Mouse (Mus musculus) ES-E14 (cell line): ENCODE measurements around the gene Hfe2.

Experiments used
- HCFC1 ChIP-seq: IDR thresholded peaks from 2 replicates; pipeline ENCODE4 v1.6.1; 2012; ENCODE audit warnings: low read length, inconsistent platforms, borderline replicate concordance; ENCODE audit not compliant: insufficient read depth
- MAFK ChIP-seq: IDR thresholded peaks from 2 replicates; pipeline ENCODE4 v1.6.1; 2014; ENCODE audit warnings: mild to moderate bottlenecking, low read depth, low read length, inconsistent platforms; ENCODE audit not compliant: insufficient read depth
- ZC3H11A ChIP-seq: IDR thresholded peaks from 2 replicates; pipeline ENCODE4 v1.6.1; 2012; ENCODE audit warnings: low read depth, mild to moderate bottlenecking, inconsistent platforms, low read length, borderline replicate concordance
- ZNF384 ChIP-seq: IDR thresholded peaks from 2 replicates; pipeline ENCODE4 v1.6.1; 2012; ENCODE audit warnings: low read depth, low read length, inconsistent platforms

DNA sequence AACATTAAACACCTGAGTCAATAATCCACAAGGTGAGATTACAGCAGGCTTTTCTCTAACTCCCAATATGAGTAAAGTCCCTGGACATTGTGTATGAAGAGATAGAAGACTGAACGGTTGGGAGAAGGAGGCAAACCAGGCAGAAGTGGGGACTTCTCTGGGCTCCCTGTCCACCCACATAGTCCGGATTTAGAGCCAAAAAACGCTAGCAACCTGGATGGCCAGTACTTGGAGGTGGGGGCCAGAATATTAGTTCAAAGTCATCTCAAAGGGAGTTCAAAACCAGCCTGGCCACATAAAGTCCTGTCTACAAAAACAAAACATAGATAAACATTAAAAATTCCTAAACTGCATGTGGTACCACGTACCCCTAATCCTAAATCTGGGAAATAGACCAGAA is 21.0 kb upstream of the Hfe2 start:
- TF ChIP-seq ZC3H11A (no peak), MAFK (no peak), ZNF384 (no peak), HCFC1 (no peak)
